Mouse (Mus musculus) myocyte (in vitro differentiated cells): ENCODE measurements at regions not wholly inside any gene's neighbourhood (a gene's known extent, or its start where the extent isn't known, plus 50 kb on each side); places are given as distances from the start of the nearest gene placed in this dataset.

ENCODE experiments used
- CEBPB ChIP-seq: IDR thresholded peaks from 2 replicates; pipeline ENCODE4 v1.6.1; 2011; ENCODE audit warnings: mild to moderate bottlenecking, moderate library complexity; ENCODE audit not compliant: poor library complexity, insufficient read depth, severe bottlenecking
- E2F4 ChIP-seq: IDR thresholded peaks from one replicate; pipeline ENCODE4 v1.6.1; 2011; ENCODE audit warnings: mild to moderate bottlenecking, control low read depth, moderate library complexity; ENCODE audit not compliant: insufficient read depth
- MAX ChIP-seq: IDR thresholded peaks from one replicate; pipeline ENCODE4 v1.6.1; 2011; ENCODE audit warnings: low read depth, mild to moderate bottlenecking, control low read depth
- MYOD1 ChIP-seq, 3 experiments: IDR thresholded peaks; one replicate each; pipeline ENCODE4 v1.6.1; 2011; ENCODE audit warnings: control low read depth in 2 of 3, low read depth in 2 of 3, mild to moderate bottlenecking in 2 of 3, moderate library complexity in 1 of 3; ENCODE audit not compliant: insufficient read length in 2 of 3, control insufficient read depth in 1 of 3
- MYOG ChIP-seq, 3 experiments: IDR thresholded peaks; one replicate each; pipeline ENCODE4 v1.6.1; 2011; ENCODE audit warnings: control low read depth in 2 of 3, low read depth in 2 of 3, mild to moderate bottlenecking in 2 of 3; ENCODE audit not compliant: insufficient read length in 2 of 3, control insufficient read depth in 1 of 3, insufficient read depth in 1 of 3
- POLR2A ChIP-seq: IDR thresholded peaks from one replicate; pipeline ENCODE4 v1.6.1; 2011; ENCODE audit warnings: low read depth, mild to moderate bottlenecking, control low read depth, moderate library complexity; ENCODE audit not compliant: insufficient read length
- POLR2AphosphoS2 ChIP-seq: IDR thresholded peaks from one replicate; pipeline ENCODE4 v1.6.1; 2011; ENCODE audit warnings: low read depth, control low read depth; ENCODE audit not compliant: insufficient read length
- REST ChIP-seq: IDR thresholded peaks from one replicate; pipeline ENCODE4 v1.6.1; 2011; ENCODE audit warnings: mild to moderate bottlenecking, control low read depth, moderate library complexity; ENCODE audit not compliant: insufficient read depth, insufficient read length
- SRF ChIP-seq: IDR thresholded peaks from one replicate; pipeline ENCODE4 v1.6.1; 2011; ENCODE audit warnings: low read depth; ENCODE audit not compliant: control insufficient read depth, insufficient read length
- TCF12 ChIP-seq: IDR thresholded peaks from one replicate; pipeline ENCODE4 v1.6.1; 2011; ENCODE audit warnings: mild to moderate bottlenecking, control low read depth; ENCODE audit not compliant: poor library complexity, insufficient read depth, severe bottlenecking
- TCF3 ChIP-seq: IDR thresholded peaks from one replicate; pipeline ENCODE4 v1.6.1; 2011; ENCODE audit warnings: low read depth, control low read depth; ENCODE audit not compliant: insufficient read length
- USF1 ChIP-seq: IDR thresholded peaks from one replicate; pipeline ENCODE4 v1.6.1; 2011; ENCODE audit warnings: low read depth, mild to moderate bottlenecking, control low read depth, moderate library complexity

DNA sequence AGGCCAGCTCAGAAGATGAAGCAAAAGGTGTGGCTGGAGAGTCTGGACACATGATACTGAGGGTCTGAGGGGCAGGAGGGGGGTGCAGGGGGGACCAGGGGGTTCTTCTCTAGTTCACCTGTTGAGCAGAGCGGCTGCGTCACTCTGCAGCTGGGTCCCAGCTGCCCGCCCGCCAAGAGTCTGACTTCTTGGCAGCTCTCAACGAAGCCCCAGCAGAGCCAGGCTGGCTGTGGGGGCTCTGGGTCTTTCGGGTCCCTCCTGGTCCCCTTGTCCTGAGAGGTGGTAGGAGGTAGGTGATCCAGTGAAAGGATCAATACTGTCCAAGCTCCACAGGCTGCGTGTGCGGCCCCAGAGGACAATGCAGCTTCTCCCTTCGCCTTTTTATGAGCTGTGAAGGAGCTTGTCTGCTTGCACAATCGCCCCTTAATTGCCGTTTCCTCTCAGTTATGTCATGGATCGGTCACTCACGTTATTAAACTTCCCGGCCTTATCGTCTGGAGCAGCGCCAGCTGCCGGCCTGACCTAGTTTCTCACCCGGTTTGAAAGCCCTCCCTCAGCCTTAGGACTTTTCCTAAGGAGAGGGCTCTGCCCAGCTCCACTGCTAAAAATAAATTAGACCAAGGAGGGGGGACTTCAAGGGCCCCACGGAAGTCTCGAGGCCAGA lies 98.4 kb upstream of the Ptpn1 start:
- TF ChIP-seq MYOD1 (IDR thresholded peaks at IDR 0.05; ENCODE audit: control insufficient read depth in 1 of 3, insufficient read length in 2 of 3, low read depth in 2 of 3) (no peak), POLR2A (no peak), MAX (no peak), TCF3 (no peak), CEBPB (peak; percentile 66), TCF12 (no peak), USF1 (no peak), E2F4 (no peak), SRF (no peak), POLR2AphosphoS2 (no peak), MYOG (IDR thresholded peaks at IDR 0.05; ENCODE audit: control insufficient read depth in 1 of 3, insufficient read depth in 1 of 3, insufficient read length in 2 of 3, low read depth in 2 of 3) (no peak), REST (no peak)
